In genomic region chr1:171085718-171086117, GRCm38 (mm10) we compare ENCODE assay signal across 7 mouse cellular contexts. TPM values are rescaled to one million over a fixed set of nuclear protein-coding genes. Genes with fewer than 3 reads are reported as not detected.
DNase-seq lines count a peak whose midpoint lies in the region; ATAC-seq lines count a peak whose summit lies in the region.

No protein-coding gene starts in this region.

- H3K4me1 ChIP-seq in lung, embryonic 16.5 days (replicated peaks; ENCODE audit: control insufficient read depth, insufficient read depth, low read length), result peaks cover 2% of the 10 kb centered on the region; the same call in 1 of the 2 replicates
- no peaks in the 10 kb centered on the region for H3K4me1 ChIP-seq in forebrain, embryonic 14.5 days (ENCODE audit: control insufficient read depth, insufficient read depth, low read length)
- H3K4me1 ChIP-seq in liver, embryonic 13.5 days (replicated peaks), result peaks cover 27% of the 10 kb centered on the region
- H3K4me1 ChIP-seq in stomach, embryonic 16.5 days (ENCODE audit: control insufficient read depth, insufficient read depth, low read length), result no peaks in the 10 kb centered on the region

- no peaks in the 10 kb centered on the region for H3K9me3 ChIP-seq in lung, embryonic 16.5 days (ENCODE audit: control insufficient read depth, low read length)
- no peaks in the 10 kb centered on the region for H3K9me3 ChIP-seq in forebrain, embryonic 14.5 days (replicated peaks; ENCODE audit: control insufficient read depth, low read length)
- H3K9me3 ChIP-seq in liver, embryonic 13.5 days (replicated peaks), result no peaks in the 10 kb centered on the region
- H3K9me3 ChIP-seq in stomach, embryonic 16.5 days (replicated peaks; ENCODE audit: control insufficient read depth, low read length), result no peaks in the 10 kb centered on the region

- intact Hi-C loops in left cerebral cortex, postnatal 10 days (cut with DNase I), result no loop called here

- peak overlapping the region; percentile 54 for H3K4me3 ChIP-seq in lung, embryonic 16.5 days (ENCODE audit: low read length)
- peak overlapping the region; percentile 46 for H3K4me3 ChIP-seq in forebrain, embryonic 14.5 days (ENCODE audit: low read depth, low read length)
- H3K4me3 ChIP-seq in liver, embryonic 13.5 days (replicated peaks), result peak overlapping the region; percentile 52
- peak overlapping the region; percentile 46 for H3K4me3 ChIP-seq in stomach, embryonic 16.5 days (replicated peaks; ENCODE audit: low read length)

- H3K4me2 ChIP-seq in lung, embryonic 16.5 days (ENCODE audit: low read depth, low read length), result peak overlapping the region; percentile 79
- peak overlapping the region; percentile 85 for H3K4me2 ChIP-seq in forebrain, embryonic 14.5 days (ENCODE audit: low read length)
- peak overlapping the region; percentile 70 for H3K4me2 ChIP-seq in liver, embryonic 13.5 days
- H3K4me2 ChIP-seq in stomach, embryonic 16.5 days (ENCODE audit: low read depth, low read length), result peak overlapping the region; percentile 72

- H3K9ac ChIP-seq in lung, embryonic 16.5 days (ENCODE audit: low read length), result peak overlapping the region; percentile 57
- peak overlapping the region; percentile 68 for H3K9ac ChIP-seq in forebrain, embryonic 14.5 days (ENCODE audit: low read length)
- peak overlapping the region; percentile 51; the same call in 1 of the 2 replicates for H3K9ac ChIP-seq in liver, embryonic 13.5 days
- peak overlapping the region; percentile 55; the same call in 1 of the 2 replicates for H3K9ac ChIP-seq in stomach, embryonic 16.5 days (ENCODE audit: low read length)

- no peak overlapping the region for H3K27ac ChIP-seq in lung, embryonic 16.5 days (ENCODE audit: low read length)
- no peak overlapping the region for H3K27ac ChIP-seq in forebrain, embryonic 14.5 days (ENCODE audit: low read depth, low read length)
- H3K27ac ChIP-seq in liver, embryonic 13.5 days, result no peak overlapping the region
- H3K27ac ChIP-seq in stomach, embryonic 16.5 days (ENCODE audit: low read length), result no peak overlapping the region

- H3K36me3 ChIP-seq in lung, embryonic 16.5 days (ENCODE audit: control insufficient read depth, insufficient read depth, low read length), result no peaks in the 10 kb centered on the region
- no peaks in the 10 kb centered on the region for H3K36me3 ChIP-seq in forebrain, embryonic 14.5 days (ENCODE audit: control insufficient read depth, insufficient read depth, low read length)
- no peaks in the 10 kb centered on the region for H3K36me3 ChIP-seq in liver, embryonic 13.5 days
- H3K36me3 ChIP-seq in stomach, embryonic 16.5 days (ENCODE audit: control insufficient read depth, insufficient read depth, low read length), result no peaks in the 10 kb centered on the region

- ATAC-seq in lung, embryonic 16.5 days (ENCODE audit: low read depth), result no peak
- ATAC-seq in forebrain, embryonic 14.5 days, result no peak
- no peak for ATAC-seq in liver, embryonic 13.5 days (ENCODE audit: low read depth)
- ATAC-seq in stomach, embryonic 16.5 days (ENCODE audit: insufficient read depth, low FRiP score), result no peak

- 0% methylated on average over 26 of the region's 26 CpGs for WGBS in lung, embryonic 16.5 days
- WGBS in forebrain, embryonic 14.5 days, result under 1% methylated on average over 26 of the region's 26 CpGs
- 1% methylated on average over 26 of the region's 26 CpGs for WGBS in liver, embryonic 13.5 days (ENCODE audit: insufficient replicate concordance)
- under 1% methylated on average over 26 of the region's 26 CpGs for WGBS in stomach, embryonic 16.5 days

- peaks cover 11% of the 10 kb centered on the region for H3K27me3 ChIP-seq in lung, embryonic 16.5 days (ENCODE audit: control insufficient read depth, insufficient read depth, low read depth, low read length)
- H3K27me3 ChIP-seq in forebrain, embryonic 14.5 days (replicated peaks; ENCODE audit: control insufficient read depth, insufficient read depth, low read length), result no peaks in the 10 kb centered on the region
- H3K27me3 ChIP-seq in liver, embryonic 13.5 days, result peaks cover 38% of the 10 kb centered on the region
- peaks cover 16% of the 10 kb centered on the region for H3K27me3 ChIP-seq in stomach, embryonic 16.5 days (ENCODE audit: control insufficient read depth, insufficient read depth, low read length)

- no peak for DNase-seq in lung, adult 18-20 months
- DNase-seq in forebrain, embryonic 14.5 days (ENCODE audit: low spot score), result no peak
- DNase-seq in liver, embryonic 13.5 days, result no peak
- DNase-seq in frontal cortex, postnatal 10 days (ENCODE audit: low spot score in 2 of 2), result no peak
- DNase-seq in left cerebral cortex, postnatal 10 days (ENCODE audit: extremely low spot score in 1 of 2, low spot score in 2 of 2), result no peak

RNA-seq across cellular contexts. Expression of gene Fcgr3, which starts 21.0 kb away (rescaled TPM):
- polyA plus RNA-seq in lung, embryonic 16.5 days (2015; fragmentation: Nextera tagmentation; extraction: Ambion mirVana), result 12.7 and 19.3 TPM in 2 replicates
- polyA plus RNA-seq in forebrain, embryonic 14.5 days (2014; fragmentation: Nextera tagmentation; extraction: Ambion mirVana), result 8.3 and 11.5 TPM in 2 replicates
- polyA plus RNA-seq in liver, embryonic 13.5 days (2015; fragmentation: Nextera tagmentation; extraction: Ambion mirVana), result 17.9 and 23.1 TPM in 2 replicates
- 17.7 and 20.2 TPM in 2 replicates for polyA plus RNA-seq in stomach, embryonic 16.5 days (2015; fragmentation: Nextera tagmentation; extraction: Ambion mirVana)
- total RNA-seq in left cerebral cortex, postnatal 10 days (2021), result 10 to 100 TPM; 12.5 to 14.2 TPM

RNA-seq across cellular contexts. Expression of gene Cfap126, which starts 28.0 kb away (rescaled TPM):
- 15.7 and 20.4 TPM in 2 replicates for polyA plus RNA-seq in lung, embryonic 16.5 days (2015; fragmentation: Nextera tagmentation; extraction: Ambion mirVana)
- polyA plus RNA-seq in forebrain, embryonic 14.5 days (2014; fragmentation: Nextera tagmentation; extraction: Ambion mirVana), result 7.2 and 8.8 TPM in 2 replicates
- polyA plus RNA-seq in liver, embryonic 13.5 days (2015; fragmentation: Nextera tagmentation; extraction: Ambion mirVana), result 1.8 and 2.5 TPM in 2 replicates
- polyA plus RNA-seq in stomach, embryonic 16.5 days (2015; fragmentation: Nextera tagmentation; extraction: Ambion mirVana), result 2.1 and 3.1 TPM in 2 replicates
- under 1 TPM; 0.34 to 0.69 TPM for total RNA-seq in left cerebral cortex, postnatal 10 days (2021)
